Mouse (Mus musculus) liver, adult 2 months (tissue): ENCODE results near the gene Mymx.

Source experiments
- CTCF ChIP-seq: fragments of 200-500 bp; IDR thresholded peaks from 2 replicates; pipeline ENCODE4 v1.5.1; 2011; ENCODE audit warnings: low read depth, low read length, control low read depth
- POLR2A ChIP-seq: fragments of 200-500 bp; IDR thresholded peaks from 2 replicates; pipeline ENCODE4 v1.6.1; 2011; ENCODE audit warnings: low read length, control low read depth; ENCODE audit not compliant: insufficient read depth; ENCODE audit errors: extremely low read depth

GRCm38 (mm10) chr17:45580958-45581477 is 20.9 kb downstream of the Mymx start:
- TF ChIP-seq CTCF (no peak), POLR2A (no peak)
